Mouse (Mus musculus): ENCODE results near the gene Scp2. TPM values are rescaled to one million over a fixed set of nuclear protein-coding genes. Genes with fewer than 3 reads are reported as not detected.

Gene Scp2
- total RNA-seq, 1 experiment: 65.9 TPM

DNA sequence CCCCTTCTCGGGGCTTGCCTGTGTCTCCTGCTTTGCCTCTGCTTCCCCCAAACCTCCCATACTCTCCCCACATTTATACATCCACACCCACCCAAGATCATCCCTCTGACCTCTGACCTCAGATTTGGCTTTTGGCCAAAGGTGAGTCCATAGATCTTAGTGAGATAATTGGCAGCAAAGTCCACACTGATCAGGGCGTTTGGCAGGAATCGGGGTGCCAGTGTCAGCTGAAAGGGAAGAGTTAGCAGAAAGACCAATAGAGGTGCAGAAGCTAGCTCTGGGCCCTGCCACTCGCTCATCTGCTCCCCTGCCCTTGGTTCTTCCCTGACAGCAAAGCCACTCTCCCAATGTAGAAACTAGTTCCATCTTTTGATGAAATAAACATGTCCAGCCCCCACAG, 121.6 kb downstream of the Scp2 start:
- Histone ChIP-seq H3K9me3 (ENCODE audit: control insufficient read depth, insufficient read depth, low read depth, low read length) (no peaks in the 10 kb centered on the region), H3K36me3 (ENCODE audit: control insufficient read depth, insufficient read depth, low read length, poor library complexity, severe bottlenecking) (no peaks in the 10 kb centered on the region), H3K4me1 (ENCODE audit: control insufficient read depth in 2 of 2, insufficient read depth in 2 of 2, low read length in 2 of 2, poor library complexity in 1 of 2) (peaks cover 0 to 7% of the 10 kb centered on the region in 2 experiments; a peak in 1 of 4 replicates), H3K27ac (ENCODE audit: insufficient read depth, low read depth, low read length, poor library complexity, severe bottlenecking) (no peak overlapping the region), H3K9ac (ENCODE audit: insufficient read depth, low read depth, low read length, poor library complexity, severe bottlenecking) (no peak overlapping the region), H3K4me3 (ENCODE audit: insufficient read depth in 1 of 2, low read depth in 1 of 2, low read length in 2 of 2, poor library complexity in 1 of 2, severe bottlenecking in 1 of 2) (no peak overlapping the region)
- no peak for DNase-seq (ENCODE audit: low read depth, low spot score)
- in situ Hi-C loops (cut with MboI; ENCODE audit: low sequenced_read_pairs in 2 of 2, unreplicated experiment in 2 of 2): no loop called here
- TF ChIP-seq MAFK (IDR thresholded peaks at IDR 0.05; ENCODE audit: insufficient read depth, low read depth, low read length): no peak
- TF ChIP-seq ZC3H11A (IDR thresholded peaks at IDR 0.05; ENCODE audit: borderline replicate concordance, low read depth, low read length): no peak
- no peak for TF ChIP-seq HCFC1 (IDR thresholded peaks at IDR 0.05; ENCODE audit: borderline replicate concordance, insufficient read depth, low read length)
- no peak for TF ChIP-seq ZNF384 (IDR thresholded peaks at IDR 0.05; ENCODE audit: low read depth, low read length)
- TF ChIP-seq CHD2 (IDR thresholded peaks at IDR 0.05; ENCODE audit: low read depth, low read length): no peak

DNA sequence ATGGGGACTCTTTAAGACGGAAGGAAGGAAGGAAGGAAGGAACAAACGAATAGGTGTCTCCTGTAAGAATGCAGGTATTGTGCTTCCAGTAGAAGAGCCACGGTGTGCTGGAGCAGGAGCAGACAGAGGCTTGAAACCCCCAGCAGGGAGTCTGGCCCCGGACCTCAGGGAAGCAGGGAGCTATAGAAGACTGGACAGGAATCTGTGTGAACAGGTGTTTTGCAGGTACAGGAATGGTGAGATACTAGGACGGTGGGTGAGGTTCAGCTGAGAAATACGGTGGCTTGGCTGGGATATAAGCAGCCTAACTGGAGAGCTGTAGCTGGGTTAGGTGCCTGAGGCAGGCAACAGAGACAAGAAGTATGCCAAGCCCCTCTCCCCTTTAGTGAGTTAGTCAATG, 124.6 kb downstream of the Scp2 start:
- no peak overlapping the region for H3K9ac ChIP-seq (ENCODE audit: insufficient read depth, low read depth, low read length, poor library complexity, severe bottlenecking)
- H3K36me3 ChIP-seq (ENCODE audit: control insufficient read depth, insufficient read depth, low read length, poor library complexity, severe bottlenecking): no peaks in the 10 kb centered on the region
- TF ChIP-seq MAFK (IDR thresholded peaks at IDR 0.05; ENCODE audit: insufficient read depth, low read depth, low read length): no peak
- no peak for TF ChIP-seq CHD2 (IDR thresholded peaks at IDR 0.05; ENCODE audit: low read depth, low read length)
- no peak for TF ChIP-seq ZC3H11A (IDR thresholded peaks at IDR 0.05; ENCODE audit: borderline replicate concordance, low read depth, low read length)
- no peak for TF ChIP-seq HCFC1 (IDR thresholded peaks at IDR 0.05; ENCODE audit: borderline replicate concordance, insufficient read depth, low read length)
- TF ChIP-seq ZNF384 (IDR thresholded peaks at IDR 0.05; ENCODE audit: low read depth, low read length): no peak
- peaks cover 0 to 5% of the 10 kb centered on the region in 2 experiments; a peak in 1 of 4 replicates for H3K4me1 ChIP-seq (ENCODE audit: control insufficient read depth in 2 of 2, insufficient read depth in 2 of 2, low read length in 2 of 2, poor library complexity in 1 of 2)
- DNase-seq (ENCODE audit: low read depth, low spot score): no peak
- no peak overlapping the region for H3K27ac ChIP-seq (ENCODE audit: insufficient read depth, low read depth, low read length, poor library complexity, severe bottlenecking)
- in situ Hi-C loops (cut with MboI; ENCODE audit: low sequenced_read_pairs in 2 of 2, unreplicated experiment in 2 of 2): no loop called here
- no peaks in the 10 kb centered on the region for H3K9me3 ChIP-seq (ENCODE audit: control insufficient read depth, insufficient read depth, low read depth, low read length)
- H3K4me3 ChIP-seq (ENCODE audit: insufficient read depth in 1 of 2, low read depth in 1 of 2, low read length in 2 of 2, poor library complexity in 1 of 2, severe bottlenecking in 1 of 2): no peak overlapping the region

DNA sequence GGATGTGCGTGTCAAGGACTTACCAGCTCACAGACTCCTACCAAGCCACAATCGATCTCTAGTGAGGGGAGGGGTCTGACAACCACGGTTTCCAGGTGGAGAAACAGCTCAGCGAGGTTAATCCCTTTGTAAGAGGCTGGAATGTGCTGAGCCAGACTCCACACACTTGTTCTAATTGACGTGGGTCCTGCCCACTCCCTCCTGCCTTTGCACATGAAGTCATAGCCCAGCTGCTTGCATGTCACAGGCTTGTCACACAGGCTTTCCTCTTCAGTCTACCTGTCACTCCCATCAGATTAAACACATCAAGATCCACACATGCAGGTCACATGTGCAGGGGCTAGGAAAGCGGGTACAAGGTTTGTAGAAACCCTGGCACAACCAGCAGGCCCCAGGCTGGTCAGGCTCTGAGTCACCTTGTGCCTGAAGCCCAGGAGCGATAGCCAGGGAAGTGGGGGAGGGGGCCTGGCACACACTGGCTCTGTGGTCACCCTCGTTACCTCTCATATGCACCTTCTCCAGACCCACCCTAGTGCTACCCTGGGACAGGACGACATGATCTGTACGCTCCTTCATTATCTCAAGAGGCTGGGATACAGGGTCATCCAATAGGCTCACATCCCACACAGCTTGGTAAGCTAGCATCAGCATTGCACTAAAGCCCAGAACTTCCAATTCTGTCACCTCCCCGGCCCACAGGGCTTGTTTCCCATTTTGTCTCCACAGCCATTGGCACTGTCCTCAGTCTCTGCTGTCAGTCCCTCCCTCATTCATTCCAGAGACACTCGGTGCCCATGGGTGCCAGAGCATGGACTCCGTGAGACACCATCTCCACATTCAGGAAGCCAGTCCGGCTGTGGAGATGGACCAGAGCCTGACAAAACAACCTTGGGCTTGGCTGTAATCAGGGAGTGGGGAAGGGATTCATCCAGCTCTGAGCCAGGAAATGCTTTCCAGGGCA, 125.6 kb downstream of the Scp2 start:
- Histone ChIP-seq H3K9me3 (ENCODE audit: control insufficient read depth, insufficient read depth, low read depth, low read length) (no peaks in the 10 kb centered on the region), H3K9ac (ENCODE audit: insufficient read depth, low read depth, low read length, poor library complexity, severe bottlenecking) (no peak overlapping the region), H3K27ac (ENCODE audit: insufficient read depth, low read depth, low read length, poor library complexity, severe bottlenecking) (no peak overlapping the region), H3K4me3 (ENCODE audit: insufficient read depth in 1 of 2, low read depth in 1 of 2, low read length in 2 of 2, poor library complexity in 1 of 2, severe bottlenecking in 1 of 2) (no peak overlapping the region), H3K36me3 (ENCODE audit: control insufficient read depth, insufficient read depth, low read length, poor library complexity, severe bottlenecking) (no peaks in the 10 kb centered on the region), H3K4me1 (ENCODE audit: control insufficient read depth in 2 of 2, insufficient read depth in 2 of 2, low read length in 2 of 2, poor library complexity in 1 of 2) (peaks cover 0 to 5% of the 10 kb centered on the region in 2 experiments; a peak in 1 of 4 replicates)
- DNase-seq (ENCODE audit: low read depth, low spot score): no peak
- in situ Hi-C loops (cut with MboI; ENCODE audit: low sequenced_read_pairs in 2 of 2, unreplicated experiment in 2 of 2): no loop called here
- TF ChIP-seq ZNF384 (IDR thresholded peaks at IDR 0.05; ENCODE audit: low read depth, low read length): no peak

DNA sequence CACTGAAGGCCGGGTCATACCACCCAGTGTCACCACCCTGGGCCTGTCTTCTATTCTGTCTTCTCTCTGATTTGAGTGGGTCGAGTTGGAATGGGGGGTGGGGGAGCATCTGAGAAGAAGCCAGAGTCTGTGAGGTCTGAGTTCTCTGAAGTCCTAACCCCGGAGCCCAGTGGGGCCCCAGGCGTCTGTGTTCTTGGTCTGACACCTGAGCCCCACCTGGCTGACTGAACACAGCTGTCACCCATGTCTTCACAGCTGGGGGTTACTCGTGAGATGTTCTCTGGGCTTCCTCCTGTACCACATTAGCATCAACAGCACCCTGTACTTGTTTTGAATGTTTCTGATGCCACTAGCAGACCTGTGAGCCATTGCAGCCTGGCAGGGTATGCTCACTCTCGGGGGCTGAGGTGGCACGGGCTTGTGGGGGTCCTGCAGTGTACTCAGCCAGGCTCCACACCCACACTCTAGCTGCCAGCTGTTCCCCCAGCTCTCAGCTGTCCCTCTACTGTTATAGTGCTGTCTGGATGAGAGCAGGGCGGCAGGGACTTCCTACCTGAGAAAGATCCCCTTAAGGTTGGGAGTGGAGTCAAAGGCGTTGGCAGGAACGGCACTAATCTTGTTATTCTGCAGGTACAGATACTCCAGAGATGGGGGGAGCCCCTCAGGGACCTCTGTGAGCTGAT, 126.4 kb downstream of the Scp2 start:
- no peak overlapping the region for H3K27ac ChIP-seq (ENCODE audit: insufficient read depth, low read depth, low read length, poor library complexity, severe bottlenecking)
- TF ChIP-seq CHD2 (IDR thresholded peaks at IDR 0.05; ENCODE audit: low read depth, low read length): no peak
- no peak for TF ChIP-seq ZNF384 (IDR thresholded peaks at IDR 0.05; ENCODE audit: low read depth, low read length)
- TF ChIP-seq ZC3H11A (IDR thresholded peaks at IDR 0.05; ENCODE audit: borderline replicate concordance, low read depth, low read length): no peak
- no peak for TF ChIP-seq MAFK (IDR thresholded peaks at IDR 0.05; ENCODE audit: insufficient read depth, low read depth, low read length)
- TF ChIP-seq HCFC1 (IDR thresholded peaks at IDR 0.05; ENCODE audit: borderline replicate concordance, insufficient read depth, low read length): no peak
- no peaks in the 10 kb centered on the region for H3K36me3 ChIP-seq (ENCODE audit: control insufficient read depth, insufficient read depth, low read length, poor library complexity, severe bottlenecking)
- H3K9me3 ChIP-seq (ENCODE audit: control insufficient read depth, insufficient read depth, low read depth, low read length): no peaks in the 10 kb centered on the region
- no peak overlapping the region for H3K9ac ChIP-seq (ENCODE audit: insufficient read depth, low read depth, low read length, poor library complexity, severe bottlenecking)
- H3K4me1 ChIP-seq (ENCODE audit: control insufficient read depth in 2 of 2, insufficient read depth in 2 of 2, low read length in 2 of 2, poor library complexity in 1 of 2): peaks cover 0 to 3% of the 10 kb centered on the region in 2 experiments; a peak in 1 of 4 replicates
- no peak for DNase-seq (ENCODE audit: low read depth, low spot score)
- in situ Hi-C loops (cut with MboI; ENCODE audit: low sequenced_read_pairs in 2 of 2, unreplicated experiment in 2 of 2): no loop called here
- H3K4me3 ChIP-seq (ENCODE audit: insufficient read depth in 1 of 2, low read depth in 1 of 2, low read length in 2 of 2, poor library complexity in 1 of 2, severe bottlenecking in 1 of 2): no peak overlapping the region

All from ES-E14 (cell line).